Mouse (Mus musculus) left cerebral cortex, postnatal 25 days (tissue): ENCODE measurements around the gene Prr36. TPM values are rescaled to one million over a fixed set of nuclear protein-coding genes. Genes with fewer than 3 reads are reported as not detected.

Experiments used
- DNase-seq, 2 experiments: peaks; one replicate each; pipeline ENCODE4 v3.0.0; 2022; ENCODE audit warnings: low spot score in 2 of 2, mixed read lengths in 1 of 2
- intact Hi-C: fragments of 180-260 bp; cut with DNase I; formaldehyde crosslinking; loops from one replicate; pipeline ENCODE4 v1.15.1; 2025
- total RNA-seq, 2 experiments: library from RNA; stranded (reverse); gene quantifications; 2 replicates each; pipeline ENCODE4 v1.2.3; 2021

Gene Prr36
- total RNA-seq, 2 experiments from 2014 or later, result 37.7 to 41.3 TPM

- intact Hi-C loops, result no loop called here
- DNase-seq, result no peak
These were observed 30.8 kb upstream of the Prr36 start, which contains the start of gene Tgfbr3l for GRCm38 (mm10) chr8:4247951-4248540. Tgfbr3l (plus strand) TSS chr8:4248214.

GRCm38 (mm10) chr8:4247241-4247640, 30.0 kb upstream of the Prr36 start:
- intact Hi-C loops, result no loop called here
- DNase-seq, result no peak

GRCm38 (mm10) chr8:4245737-4246136, 28.5 kb upstream of the Prr36 start:
- DNase-seq, result no peak
- intact Hi-C loops, result no loop called here

- no peak for DNase-seq
- intact Hi-C loops, result no loop called here
These were observed 27.8 kb upstream of the Prr36 start for GRCm38 (mm10) chr8:4245061-4245460.

GRCm38 (mm10) chr8:4239193-4239890, 22.1 kb upstream of the Prr36 start:
- intact Hi-C loops, result loop anchor here (2.0 kb wide), 2 partner anchors 13 to 23 kb away; partner anchors contain the start of genes Prr36 and Snapc2

GRCm38 (mm10) chr8:4238434-4239192, 21.4 kb upstream of the Prr36 start, which contains the start of the genes Map2k7 and Gm49320:
Map2k7 (plus strand) TSS chr8:4238740.
Gm49320 (plus strand) TSS chr8:4238865.
- intact Hi-C loops, result loop anchor here (1.0 to 2.0 kb wide), 3 partner anchors 14 to 46 kb away; partner anchors contain the start of genes Prr36 and Snapc2
- DNase-seq, result peak; percentile 100

More at GRCm38 (mm10) chr8:4239193-4239890, 22.1 kb upstream of the Prr36 start:
- no peak for DNase-seq

- DNase-seq, result no peak
- intact Hi-C loops, result loop anchor here (1.0 to 2.0 kb wide), 3 partner anchors 15 to 46 kb away; partner anchors contain the start of genes Prr36 and Snapc2
These were observed 20.7 kb upstream of the Prr36 start for GRCm38 (mm10) chr8:4237814-4238433.

GRCm38 (mm10) chr8:4230612-4231351, 13.5 kb upstream of the Prr36 start:
- no peak for DNase-seq
- intact Hi-C loops, result no loop called here

DNA sequence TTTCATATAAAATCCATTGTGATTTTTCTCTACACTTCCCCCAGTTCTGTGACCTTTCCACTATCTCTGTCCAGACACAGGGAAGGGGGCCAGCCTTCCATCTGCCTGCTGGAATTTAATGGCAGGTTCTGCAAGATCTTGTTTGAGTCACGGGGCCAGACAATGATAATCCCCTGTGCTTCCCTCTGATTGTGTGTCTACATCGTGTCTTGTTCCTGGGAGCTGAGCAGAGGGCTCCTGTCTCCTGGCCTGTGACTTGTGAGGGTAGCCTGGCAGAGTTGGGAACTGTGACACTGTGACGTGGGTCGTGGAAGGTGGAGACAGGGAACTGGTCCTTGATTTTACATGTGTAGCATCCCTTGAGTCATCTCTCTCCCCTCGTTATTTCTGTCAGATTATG, 12.5 kb upstream of the Prr36 start:
- DNase-seq, result no peak
- intact Hi-C loops, result no loop called here

GRCm38 (mm10) chr8:4227919-4228318, 10.7 kb upstream of the Prr36 start:
- intact Hi-C loops, result no loop called here
- no peak for DNase-seq

- intact Hi-C loops, result no loop called here
- no peak for DNase-seq
These were observed 9.6 kb upstream of the Prr36 start, which contains the start of gene Lrrc8e for GRCm38 (mm10) chr8:4226739-4227347. Lrrc8e (plus strand) TSS chr8:4226827.

- intact Hi-C loops, result no loop called here
- no peak for DNase-seq
These were observed 9.1 kb upstream of the Prr36 start for GRCm38 (mm10) chr8:4226323-4226722.

DNA sequence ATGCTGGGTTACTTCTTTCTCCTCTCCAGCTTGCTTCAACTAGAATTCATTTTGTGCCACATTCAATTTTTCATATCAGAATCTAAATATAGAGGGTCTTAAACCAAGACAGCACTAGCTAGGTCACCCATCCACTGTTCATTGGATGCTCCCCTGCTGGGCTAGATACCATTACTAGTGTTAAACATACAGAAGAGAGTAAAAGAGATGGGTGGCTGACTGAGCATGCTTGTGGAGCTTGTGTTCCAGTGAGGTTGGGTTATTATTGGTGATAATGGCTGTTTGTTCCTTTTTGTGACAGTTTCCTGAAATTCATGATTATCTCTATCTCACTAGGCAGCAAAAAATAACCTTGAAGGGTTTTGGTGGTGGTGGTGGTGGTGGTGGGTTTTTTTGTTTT, 4.8 kb upstream of the Prr36 start:
- intact Hi-C loops, result no loop called here
- DNase-seq, result no peak

DNA sequence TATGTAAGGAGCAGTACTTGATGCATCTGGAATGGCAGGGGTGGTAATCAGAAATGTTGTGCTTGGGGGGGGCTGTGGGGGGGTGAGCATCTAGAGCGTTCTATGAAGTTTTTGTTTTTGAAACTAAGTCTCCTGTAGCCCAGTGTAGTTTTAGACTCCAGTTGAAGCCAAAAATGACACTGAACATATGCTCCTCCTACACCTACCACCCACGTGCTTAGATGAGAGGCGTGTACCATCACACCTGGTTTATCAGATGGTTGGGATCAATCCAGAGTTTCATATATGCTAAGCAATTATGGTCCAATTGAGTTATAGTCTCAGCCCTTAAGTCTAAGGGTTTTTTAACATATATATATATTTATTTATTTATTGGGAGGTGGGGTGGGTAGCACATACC, 2.4 kb upstream of the Prr36 start:
- intact Hi-C loops, result loop anchor here (5.0 kb wide), 1 partner anchor 38 kb away; the partner anchor contains the start of gene Ctxn1
- DNase-seq, result peak in 1 of 2 experiments; percentile 66

DNA sequence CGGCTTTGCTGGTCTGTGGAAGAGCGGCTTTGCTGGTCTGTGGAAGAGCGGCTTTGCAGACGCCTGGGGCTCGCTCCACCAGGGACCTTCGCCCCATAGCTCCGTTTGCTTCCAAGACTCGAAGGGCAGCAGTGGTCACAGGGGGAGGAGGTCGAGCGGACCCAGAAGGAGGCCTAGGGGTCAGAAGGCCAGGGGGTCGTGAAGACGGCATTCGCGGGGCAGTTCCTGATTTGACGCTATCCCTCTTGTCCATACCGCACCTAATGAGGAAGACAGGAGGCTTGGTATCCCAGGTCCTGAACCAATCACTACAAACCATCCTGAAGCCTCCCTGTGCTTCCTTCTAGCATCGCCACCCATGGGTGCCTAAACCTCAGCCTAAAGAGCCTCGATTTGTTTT, 963 bp downstream of the Prr36 start:
- intact Hi-C loops, result loop anchor here (2.0 to 5.0 kb wide), 2 partner anchors 23 to 41 kb away; partner anchors contain the start of genes Ctxn1, Gm49320 and Map2k7
- DNase-seq, result no peak

DNA sequence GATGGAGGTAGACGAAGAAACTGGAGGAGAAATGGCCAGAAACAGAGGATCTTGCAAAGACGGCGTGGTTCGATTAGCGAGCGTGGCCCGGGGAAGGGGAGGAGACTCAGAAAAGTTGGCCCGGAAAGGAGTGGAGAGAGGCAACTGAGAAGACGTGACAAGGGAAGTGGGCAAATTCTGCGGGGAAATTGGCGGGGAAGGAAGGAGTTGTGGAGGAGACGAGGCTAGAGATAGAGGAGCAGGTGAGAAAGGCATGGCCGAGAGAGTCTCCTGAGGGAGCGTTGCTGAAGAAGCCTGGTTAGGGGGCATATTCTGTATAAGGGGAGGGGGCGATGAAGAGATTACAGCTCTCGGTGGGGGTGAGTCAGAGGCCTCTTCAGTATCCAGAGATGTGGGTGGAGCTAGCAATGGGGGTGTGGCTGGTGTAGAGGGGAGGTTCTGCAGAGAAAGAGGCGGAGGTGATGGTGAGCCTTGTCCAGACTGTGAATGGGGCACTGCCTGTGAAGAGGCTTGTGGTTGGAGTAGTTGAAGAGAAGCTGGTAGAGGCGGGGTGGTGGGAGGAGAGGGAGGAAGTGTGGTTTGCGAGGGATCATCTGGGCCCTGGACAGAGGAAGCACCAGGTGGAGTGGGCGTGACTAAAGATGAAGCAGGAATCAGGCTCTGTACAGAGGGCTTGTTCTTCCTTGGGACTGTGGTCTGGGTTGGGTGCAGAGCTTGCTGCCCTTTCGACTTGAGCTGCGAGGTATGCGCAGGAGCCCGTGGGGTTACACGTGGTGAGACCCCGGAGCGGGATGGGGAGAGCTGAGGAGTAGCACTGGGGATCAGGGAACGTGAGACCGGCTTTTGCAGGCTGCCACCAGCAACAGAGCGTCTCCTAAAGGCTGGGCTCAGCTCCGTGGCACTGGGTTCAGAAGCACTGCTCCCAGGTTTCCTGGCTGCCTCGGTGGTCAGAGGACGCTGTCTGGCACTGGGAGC, 3.0 kb downstream of the Prr36 start:
- peak in 1 of 2 experiments; percentile 31 for DNase-seq

More for the DNA sequence above, 3.0 kb downstream of the Prr36 start:
- intact Hi-C loops, result no loop called here
